Mouse (Mus musculus) liver, adult 2 months (tissue): ENCODE measurements around the gene Zzz3.

Experiments
- CTCF ChIP-seq: fragments of 200-500 bp; IDR thresholded peaks from 2 replicates; pipeline ENCODE4 v1.5.1; 2011; ENCODE audit warnings: low read depth, low read length, control low read depth
- POLR2A ChIP-seq: fragments of 200-500 bp; IDR thresholded peaks from 2 replicates; pipeline ENCODE4 v1.6.1; 2011; ENCODE audit warnings: low read length, control low read depth; ENCODE audit not compliant: insufficient read depth; ENCODE audit errors: extremely low read depth

GRCm38 (mm10) chr3:152412362-152412761 is 17.1 kb downstream of the Zzz3 start:
- TF ChIP-seq CTCF, result no peak
- TF ChIP-seq POLR2A, result no peak
